Mouse (Mus musculus): ENCODE results near the gene Tm6sf1.
A peak's percentile ranks its signal among the peaks of the same experiment; 100 is the strongest.

GRCm38 (mm10) chr7:81856221-81856620, 2.6 kb upstream of the Tm6sf1 start:
- TF ChIP-seq EP300 (IDR thresholded peaks at IDR 0.05; ENCODE audit: low read length) (peak; percentile 27; the same call in 1 of the 2 replicates), RAD21 (IDR thresholded peaks at IDR 0.05; ENCODE audit: low read depth, low read length) (no peak), CTCF (conservative IDR thresholded peaks at IDR 0.05 in 1 of 2, IDR thresholded peaks at IDR 0.05 in 1 of 2; ENCODE audit: low read depth in 2 of 2, low read length in 2 of 2) (no peak), SMC3 (IDR thresholded peaks at IDR 0.05; ENCODE audit: low read depth, low read length) (no peak), PAX5 (IDR thresholded peaks at IDR 0.05; ENCODE audit: low read length) (no peak), POLR2A (IDR thresholded peaks at IDR 0.05; ENCODE audit: low read depth, low read length) (no peak), E2F4 (IDR thresholded peaks at IDR 0.05; ENCODE audit: insufficient replicate concordance, low read depth, low read length) (no peak), MAX (IDR thresholded peaks at IDR 0.05; ENCODE audit: low read length) (no peak), POLR2AphosphoS2 (IDR thresholded peaks at IDR 0.05; ENCODE audit: low read depth, low read length) (no peak), CHD1 (IDR thresholded peaks at IDR 0.05; ENCODE audit: low read depth, low read length) (no peak)

Data from CH12.LX (cell line).